Mouse (Mus musculus): ENCODE data around the gene Tns2. TPM values are rescaled to one million over a fixed set of nuclear protein-coding genes. Genes with fewer than 3 reads are reported as not detected.
"Not testable (repeated sequence)": the region's sequence is repeated elsewhere in the genome, so short reads cannot be mapped to it uniquely, and the experiment has no call there.

Gene Tns2
- polyA plus RNA-seq, 1 experiment from 2014 or later: 54.5 TPM

- no peak within 1 kb of the TSS for H3K27ac ChIP-seq
- 28% methylated on average over 20 of the region's 20 CpGs for WGBS
- H3K9me3 ChIP-seq: no peaks in the 10 kb centered on the region
- no peaks in the 10 kb centered on the region for H3K36me3 ChIP-seq
- peaks cover 10% of the 10 kb centered on the region for H3K4me1 ChIP-seq
- H3K27me3 ChIP-seq: peaks cover 7% of the 10 kb centered on the region
- no peak within 1 kb of the TSS for H3K4me3 ChIP-seq
- ATAC-seq (ENCODE audit: borderline replicate concordance, extremely low read depth, low FRiP score, low TSS enrichment): no peak
- 0 out of 2 replicates have a peak within 1 kb of the TSS, but pooled peaks have one; percentile 14 for H3K4me2 ChIP-seq
- H3K9ac ChIP-seq: peak within 1 kb of the TSS; percentile 2; the same call in 1 of the 2 replicates
These were observed 50.3 kb downstream of the Tns2 start, which contains the start of gene Soat2 for GRCm38 (mm10) chr15:102150301-102151135. Soat2 (plus strand) TSS chr15:102150526.

GRCm38 (mm10) chr15:102152646-102153045 lies 52.4 kb downstream of the Tns2 start:
- no peaks in the 10 kb centered on the region for H3K27me3 ChIP-seq
- ATAC-seq (ENCODE audit: borderline replicate concordance, extremely low read depth, low FRiP score, low TSS enrichment): no peak
- no peaks in the 10 kb centered on the region for H3K36me3 ChIP-seq
- peaks cover 13% of the 10 kb centered on the region for H3K4me1 ChIP-seq
- WGBS: 35% methylated on average over 4 of the region's 4 CpGs
- H3K4me3 ChIP-seq: no peak overlapping the region
- H3K9me3 ChIP-seq: no peaks in the 10 kb centered on the region
- no peak overlapping the region for H3K27ac ChIP-seq
- no peak overlapping the region for H3K9ac ChIP-seq
- H3K4me2 ChIP-seq: no peak overlapping the region

GRCm38 (mm10) chr15:102155006-102155405 lies 54.8 kb downstream of the Tns2 start:
- not testable (repeated sequence) for H3K4me3 ChIP-seq; ATAC-seq (ENCODE audit: borderline replicate concordance, extremely low read depth, low FRiP score, low TSS enrichment); H3K4me2 ChIP-seq; H3K27ac ChIP-seq; H3K9me3 ChIP-seq; H3K9ac ChIP-seq; H3K36me3 ChIP-seq; H3K27me3 ChIP-seq
- H3K4me1 ChIP-seq: peaks cover 13% of the 10 kb centered on the region
- WGBS: 84% methylated on average over 6 of the region's 6 CpGs

- 0 out of 2 replicates have a peak, but pooled peaks cover 3% of the 10 kb centered on the region for H3K4me1 ChIP-seq
- no peaks in the 10 kb centered on the region for H3K9me3 ChIP-seq
- no peak overlapping the region for H3K4me2 ChIP-seq
- H3K9ac ChIP-seq: no peak overlapping the region
- H3K27me3 ChIP-seq: no peaks in the 10 kb centered on the region
- no peak overlapping the region for H3K27ac ChIP-seq
- H3K4me3 ChIP-seq: no peak overlapping the region
- ATAC-seq (ENCODE audit: borderline replicate concordance, extremely low read depth, low FRiP score, low TSS enrichment): 0 out of 2 replicates have a peak, but pooled peaks have one; percentile 44
- H3K36me3 ChIP-seq: no peaks in the 10 kb centered on the region
- 39% methylated on average over 20 of the region's 20 CpGs for WGBS
These were observed 56.6 kb downstream of the Tns2 start for GRCm38 (mm10) chr15:102156836-102157235.

- H3K36me3 ChIP-seq: no peaks in the 10 kb centered on the region
- no peak overlapping the region for H3K4me3 ChIP-seq
- H3K9ac ChIP-seq: no peak overlapping the region
- no peak for ATAC-seq (ENCODE audit: borderline replicate concordance, extremely low read depth, low FRiP score, low TSS enrichment)
- peaks cover 3% of the 10 kb centered on the region; the same call in 1 of the 2 replicates for H3K4me1 ChIP-seq
- H3K4me2 ChIP-seq: no peak overlapping the region
- H3K9me3 ChIP-seq: no peaks in the 10 kb centered on the region
- H3K27me3 ChIP-seq: no peaks in the 10 kb centered on the region
- no peak overlapping the region for H3K27ac ChIP-seq
- WGBS: 53% methylated on average over 27 of the region's 27 CpGs
These were observed 60.3 kb downstream of the Tns2 start for GRCm38 (mm10) chr15:102160415-102161060.

- H3K27me3 ChIP-seq: no peaks in the 10 kb centered on the region
- peaks cover 11% of the 10 kb centered on the region for H3K4me1 ChIP-seq
- H3K36me3 ChIP-seq: no peaks in the 10 kb centered on the region
- no peak for ATAC-seq (ENCODE audit: borderline replicate concordance, extremely low read depth, low FRiP score, low TSS enrichment)
- 50% methylated on average over 3 of the region's 3 CpGs for WGBS
- no peak overlapping the region for H3K4me3 ChIP-seq
- H3K27ac ChIP-seq: no peak overlapping the region
- H3K4me2 ChIP-seq: no peak overlapping the region
- H3K9ac ChIP-seq: no peak overlapping the region
- no peaks in the 10 kb centered on the region for H3K9me3 ChIP-seq
These were observed 63.9 kb downstream of the Tns2 start for GRCm38 (mm10) chr15:102163900-102164693.

- Histone ChIP-seq H3K27ac (no peak overlapping the region), H3K9me3 (no peaks in the 10 kb centered on the region), H3K4me2 (no peak overlapping the region), H3K9ac (no peak overlapping the region), H3K4me1 (peaks cover 11% of the 10 kb centered on the region), H3K27me3 (no peaks in the 10 kb centered on the region), H3K36me3 (no peaks in the 10 kb centered on the region), H3K4me3 (no peak overlapping the region)
- 30% methylated on average over 6 of the region's 6 CpGs for WGBS
- ATAC-seq (ENCODE audit: borderline replicate concordance, extremely low read depth, low FRiP score, low TSS enrichment): no peak
These were observed 65.4 kb downstream of the Tns2 start for GRCm38 (mm10) chr15:102165468-102166100.

Other genes with a start within 250 kb of the Tns2 start
- gene Krt1, start 249.6 kb upstream of the Tns2 start, polyA plus RNA-seq (2015; fragmentation: Nextera tagmentation; extraction: Ambion mirVana): 0.54 and 0.55 TPM in 2 replicates
- not detected in 2 replicates for gene Krt77, start 230.7 kb upstream of the Tns2 start, polyA plus RNA-seq (2015; fragmentation: Nextera tagmentation; extraction: Ambion mirVana)
- gene Krt76, start 207.5 kb upstream of the Tns2 start, polyA plus RNA-seq (2015; fragmentation: Nextera tagmentation; extraction: Ambion mirVana): not detected in 2 replicates
- 13.3 and 18.4 TPM in 2 replicates for gene Krt4, start 175.7 kb upstream of the Tns2 start, polyA plus RNA-seq (2015; fragmentation: Nextera tagmentation; extraction: Ambion mirVana)
- gene Krt79, start 160.1 kb upstream of the Tns2 start, polyA plus RNA-seq (2015; fragmentation: Nextera tagmentation; extraction: Ambion mirVana): 0.97 and 1.0 TPM in 2 replicates
- gene Krt78, start 146.1 kb upstream of the Tns2 start, polyA plus RNA-seq (2015; fragmentation: Nextera tagmentation; extraction: Ambion mirVana): 0.22 TPM in 1 of 2 replicates, not detected in the other
- gene Krt8, start 95.9 kb upstream of the Tns2 start, polyA plus RNA-seq (2015; fragmentation: Nextera tagmentation; extraction: Ambion mirVana): 307 and 345 TPM in 2 replicates
- gene Krt18, start 72.2 kb upstream of the Tns2 start, polyA plus RNA-seq (2015; fragmentation: Nextera tagmentation; extraction: Ambion mirVana): 221 and 264 TPM in 2 replicates
- 118 and 121 TPM in 2 replicates for gene Eif4b, start 26.6 kb upstream of the Tns2 start, polyA plus RNA-seq (2015; fragmentation: Nextera tagmentation; extraction: Ambion mirVana)
- gene Spryd3, start 35.8 kb downstream of the Tns2 start, polyA plus RNA-seq (2015; fragmentation: Nextera tagmentation; extraction: Ambion mirVana): 18.8 and 20.5 TPM in 2 replicates
- 12.3 and 16.8 TPM in 2 replicates for gene Igfbp6, start 43.9 kb downstream of the Tns2 start, polyA plus RNA-seq (2015; fragmentation: Nextera tagmentation; extraction: Ambion mirVana)
- 0.20 and 0.34 TPM in 2 replicates for gene Soat2, start 50.1 kb downstream of the Tns2 start, polyA plus RNA-seq (2015; fragmentation: Nextera tagmentation; extraction: Ambion mirVana)
- gene Zfp740, start 102.8 kb downstream of the Tns2 start, polyA plus RNA-seq (2015; fragmentation: Nextera tagmentation; extraction: Ambion mirVana): 60.7 and 67.1 TPM in 2 replicates
- gene Csad, start 104.3 kb downstream of the Tns2 start, polyA plus RNA-seq (2015; fragmentation: Nextera tagmentation; extraction: Ambion mirVana): 74.1 and 78.1 TPM in 2 replicates
- gene Itgb7, start 131.5 kb downstream of the Tns2 start, polyA plus RNA-seq (2015; fragmentation: Nextera tagmentation; extraction: Ambion mirVana): 2.0 and 3.2 TPM in 2 replicates
- gene Rarg, start 157.1 kb downstream of the Tns2 start, polyA plus RNA-seq (2015; fragmentation: Nextera tagmentation; extraction: Ambion mirVana): 43.7 and 43.8 TPM in 2 replicates
- 0.53 and 0.57 TPM in 2 replicates for gene Gm9918, start 170.2 kb downstream of the Tns2 start, polyA plus RNA-seq (2015; fragmentation: Nextera tagmentation; extraction: Ambion mirVana)
- gene Mfsd5, start 179.0 kb downstream of the Tns2 start, polyA plus RNA-seq (2015; fragmentation: Nextera tagmentation; extraction: Ambion mirVana): 63.8 and 65.3 TPM in 2 replicates
- 27.6 and 32.2 TPM in 2 replicates for gene Espl1, start 195.9 kb downstream of the Tns2 start, polyA plus RNA-seq (2015; fragmentation: Nextera tagmentation; extraction: Ambion mirVana)
- 368 and 401 TPM in 2 replicates for gene Pfdn5, start 225.7 kb downstream of the Tns2 start, polyA plus RNA-seq (2015; fragmentation: Nextera tagmentation; extraction: Ambion mirVana)
- 100 and 106 TPM in 2 replicates for gene Myg1, start 231.3 kb downstream of the Tns2 start, polyA plus RNA-seq (2015; fragmentation: Nextera tagmentation; extraction: Ambion mirVana)